Mouse (Mus musculus): ENCODE measurements around the gene Nrxn3.

GRCm38 (mm10) chr12:89471289-89471688 lies 748.6 kb downstream of the Nrxn3 start:
- no peak for TF ChIP-seq POLR2A (IDR thresholded peaks at IDR 0.05; ENCODE audit: low read depth, low read length)
- no peak for TF ChIP-seq CTCF (IDR thresholded peaks at IDR 0.05; ENCODE audit: extremely low read depth, insufficient read length, insufficient replicate concordance, low read depth, low read length)
